Mouse (Mus musculus) gastrocnemius, postnatal 4 days (tissue): ENCODE results near the gene Slc16a7. TPM values are rescaled to one million over a fixed set of nuclear protein-coding genes. Genes with fewer than 3 reads are reported as not detected.
A peak's percentile ranks its signal among the peaks of the same experiment; 100 is the strongest.

Experiments used
- DNase-seq, 2 experiments: peaks; one replicate each; pipeline ENCODE4 v3.0.0; 2021 to 2022; ENCODE audit warnings: low spot score in 2 of 2, mixed read lengths in 2 of 2
- long read RNA-seq, 2 experiments: library from polyadenylated mRNA; stranded (forward); transcript quantifications; one replicate each; pipeline ENCODE4 v2.0.0; 2021
- total RNA-seq, 2 experiments: library from RNA; stranded (reverse); gene quantifications; 2 replicates each; pipeline ENCODE4 v1.2.3; 2021

The Slc16a7 gene
- total RNA-seq = 1 to 10 TPM; 3.1 to 4.9 TPM
- long read RNA-seq, experiment 1, full-length matches to known transcripts = 2 of 2 reads
- long read RNA-seq, experiment 1, partial matches to known transcripts = 0 of 2 reads
- long read RNA-seq, experiment 1, other reads (novel, unspliced or antisense) = 0 of 2 reads
- long read RNA-seq, experiment 2, partial matches to known transcripts = 0 of 5 reads
- long read RNA-seq, experiment 2, other reads (novel, unspliced or antisense) = 5 of 5 reads

- DNase-seq = peak; percentile 24 to 62
Measured at GRCm38 (mm10) chr10:125388876-125389786, at the start of gene Slc16a7. Gene Slc16a7 (minus strand): TSS chr10:125389465.

DNA sequence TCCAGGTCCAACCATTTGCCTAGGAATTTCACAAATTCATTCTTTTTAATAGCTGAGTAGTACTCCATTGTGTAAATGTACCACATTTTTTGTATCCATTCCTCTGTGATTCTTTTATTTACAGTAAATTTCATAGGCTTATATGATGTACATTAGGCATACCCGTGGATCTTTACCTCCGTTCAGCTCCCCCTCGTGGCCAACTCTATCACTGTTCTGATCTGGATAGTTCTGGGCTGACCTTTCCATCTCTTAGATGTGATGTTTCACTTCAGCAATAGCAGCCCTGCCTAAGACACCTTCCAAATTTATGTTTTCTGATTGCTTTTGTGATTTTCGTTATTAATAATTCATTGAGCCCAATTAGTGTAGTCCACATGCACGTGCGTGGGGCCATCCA is 29.5 kb upstream of the Slc16a7 start:
- no peak for DNase-seq

DNA sequence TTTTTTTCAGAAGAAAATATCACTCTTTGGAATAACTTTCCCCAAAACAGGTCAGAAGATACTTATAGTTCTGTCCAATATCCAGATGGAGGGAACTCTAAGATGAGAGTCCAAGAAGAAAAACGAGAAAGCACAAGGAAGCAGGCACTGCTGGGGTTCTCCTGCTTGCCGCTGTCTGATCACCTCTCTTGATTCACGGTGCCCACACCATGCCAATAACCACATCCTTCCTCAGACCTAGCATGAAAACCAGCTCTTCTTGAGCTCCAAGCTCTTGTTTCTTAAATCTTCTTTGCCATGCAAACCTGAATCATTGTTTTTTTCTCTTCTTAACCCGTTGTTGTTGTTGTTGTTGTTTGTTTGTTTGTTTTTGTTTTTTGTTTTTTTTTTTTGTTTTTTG is 10.5 kb upstream of the Slc16a7 start:
- no peak for DNase-seq

- no peak for DNase-seq
Measured at GRCm38 (mm10) chr10:125390011-125390410, 746 bp upstream of the Slc16a7 start.

DNA sequence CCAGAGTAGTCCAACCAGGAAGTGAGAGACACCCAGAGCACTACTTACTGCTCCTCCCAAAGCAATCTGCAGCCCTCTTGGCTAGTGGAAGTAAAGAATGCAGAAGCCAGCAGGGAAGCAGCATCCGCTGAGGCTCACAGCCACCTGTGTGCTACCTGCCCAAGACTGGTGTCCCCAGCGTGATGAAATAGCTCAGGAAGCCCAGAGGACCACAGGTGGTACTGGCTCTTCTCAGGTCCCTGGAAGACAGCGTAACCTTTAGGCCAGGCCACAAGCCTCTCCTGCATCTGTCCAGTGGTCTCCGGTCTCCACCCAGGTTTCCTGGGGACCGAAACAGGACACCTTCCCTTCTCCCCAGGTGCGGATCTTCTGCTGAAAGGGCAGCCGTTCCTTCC is 787 bp downstream of the Slc16a7 start:
- no peak for DNase-seq

DNA sequence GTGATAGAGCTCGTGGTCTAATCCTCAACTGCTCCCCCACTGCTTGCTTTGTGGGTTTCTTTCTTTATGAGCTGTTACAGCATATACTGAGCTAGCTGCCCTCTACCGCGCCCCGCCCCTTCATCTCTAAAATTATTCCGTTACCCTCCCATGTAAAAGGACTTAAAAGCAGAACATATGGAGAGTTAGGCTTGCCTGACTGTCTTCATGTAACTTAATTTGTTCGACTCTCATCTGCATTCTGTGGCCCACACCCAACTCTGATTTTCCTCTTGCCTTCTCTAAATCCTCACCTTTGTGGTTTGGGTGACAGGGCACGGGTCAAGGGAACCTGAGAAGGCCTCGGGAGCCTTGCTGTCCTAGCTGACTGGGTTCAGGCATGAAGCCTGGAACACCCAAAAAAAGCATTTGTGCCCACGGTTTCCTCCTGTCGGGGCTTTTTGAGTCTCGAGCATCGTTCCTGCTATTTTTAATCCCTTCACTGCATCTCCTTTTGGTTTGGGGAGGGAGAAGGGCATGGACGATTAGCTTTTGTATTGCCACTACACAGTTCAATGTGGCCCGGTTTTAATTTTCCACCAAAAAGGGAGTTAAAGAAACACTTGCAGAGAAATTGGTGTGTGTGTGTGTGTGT is 1.4 kb downstream of the Slc16a7 start:
- DNase-seq = no peak

- no peak for DNase-seq
Measured at GRCm38 (mm10) chr10:125375526-125375925, 13.7 kb downstream of the Slc16a7 start.

DNA sequence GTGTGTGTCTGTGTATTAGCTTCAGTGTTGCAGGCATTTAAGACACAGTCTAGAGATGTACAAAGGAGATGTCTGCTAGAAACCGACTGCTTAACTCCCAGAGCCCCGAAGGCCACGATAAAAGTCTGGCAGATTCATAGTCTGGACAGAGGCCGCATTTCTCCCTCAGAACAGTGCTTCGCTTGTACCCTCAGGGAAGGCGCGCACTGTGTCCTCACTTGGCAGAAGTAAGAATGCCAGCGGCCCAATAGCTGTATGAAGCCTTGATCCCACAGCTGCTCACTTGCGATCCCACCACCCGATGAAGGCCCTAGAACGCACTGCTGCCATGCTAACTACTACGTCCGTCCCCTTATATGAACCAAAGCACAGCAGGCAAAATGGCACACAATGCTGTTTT is 16.6 kb downstream of the Slc16a7 start:
- DNase-seq = no peak

DNA sequence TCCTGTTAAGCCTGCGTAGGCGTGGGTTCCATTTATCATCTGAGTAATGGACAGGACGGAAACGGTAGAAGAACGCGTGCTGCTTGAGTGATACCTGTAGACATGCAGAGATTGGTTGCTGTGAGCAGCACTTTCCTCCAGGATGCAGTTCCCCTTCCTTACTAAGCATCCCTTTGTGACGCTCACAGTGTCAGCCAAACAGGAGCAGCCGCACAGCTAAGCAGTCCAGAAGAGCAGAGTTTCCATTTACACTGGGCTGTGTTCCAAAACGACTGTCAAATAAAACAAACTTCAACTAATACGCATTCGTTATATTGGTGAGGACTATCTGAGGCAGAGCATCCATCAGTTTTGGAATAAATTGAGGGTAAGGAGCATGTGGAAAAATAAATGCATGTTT is 17.8 kb downstream of the Slc16a7 start:
- no peak for DNase-seq

- no peak for DNase-seq
Measured at GRCm38 (mm10) chr10:125370037-125370610, 19.1 kb downstream of the Slc16a7 start.

DNA sequence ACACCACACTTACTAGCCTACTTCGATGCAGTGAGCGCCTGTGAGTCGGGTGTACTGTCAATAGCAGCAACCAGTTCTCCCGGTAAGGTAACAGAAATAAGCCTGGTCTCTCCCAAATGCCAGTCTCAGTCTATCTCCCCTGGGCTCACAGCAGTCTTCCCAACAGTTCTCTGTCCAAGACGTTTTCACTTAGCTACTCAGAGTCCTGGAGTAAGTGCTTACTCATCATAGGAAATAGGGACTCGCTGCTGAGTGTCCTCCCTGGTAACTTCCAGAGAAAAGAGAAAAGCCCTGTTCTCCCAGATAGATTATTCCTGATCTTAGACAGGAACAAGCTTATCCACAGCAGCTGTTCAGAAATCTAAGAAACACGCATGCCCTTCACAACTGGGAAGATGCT is 30.8 kb downstream of the Slc16a7 start:
- DNase-seq = no peak

DNA sequence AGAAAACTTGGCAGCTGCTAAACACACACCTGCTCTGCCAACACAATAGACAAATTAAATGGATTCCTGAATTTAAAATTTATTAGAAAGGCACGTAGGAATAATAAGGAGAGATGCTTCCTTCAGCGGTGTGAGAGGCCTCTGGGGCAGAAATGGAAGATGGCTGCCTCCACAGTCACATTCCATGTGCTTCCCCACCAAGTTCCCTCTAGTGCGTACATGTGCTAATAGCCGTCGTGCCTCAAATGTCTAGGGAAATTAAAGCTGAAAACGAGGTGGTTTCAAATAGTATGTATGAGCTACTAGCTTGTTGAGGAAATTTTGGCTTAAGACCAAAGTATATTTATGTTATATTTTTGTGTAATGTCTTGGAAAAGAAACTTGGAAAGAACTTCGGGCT is 36.5 kb downstream of the Slc16a7 start:
- DNase-seq = no peak

DNA sequence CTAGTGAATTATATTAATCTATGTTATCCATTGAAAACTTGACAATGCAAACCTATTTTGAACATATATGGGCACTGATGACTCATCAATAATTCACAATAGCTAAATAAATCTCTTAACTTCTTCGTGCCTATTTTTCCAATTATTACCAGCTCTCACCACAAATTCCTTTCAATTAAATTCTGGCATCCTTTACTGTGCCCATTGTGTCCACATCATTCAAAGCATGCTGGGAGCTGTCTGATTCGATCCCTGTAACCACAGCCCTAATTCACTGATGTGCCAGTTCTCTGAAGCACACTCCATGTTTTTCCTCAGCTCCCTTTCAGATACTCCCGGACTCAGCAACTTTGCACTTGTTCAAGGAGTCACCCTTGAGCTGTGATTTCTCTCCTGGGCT is 41.1 kb downstream of the Slc16a7 start:
- DNase-seq = no peak

DNA sequence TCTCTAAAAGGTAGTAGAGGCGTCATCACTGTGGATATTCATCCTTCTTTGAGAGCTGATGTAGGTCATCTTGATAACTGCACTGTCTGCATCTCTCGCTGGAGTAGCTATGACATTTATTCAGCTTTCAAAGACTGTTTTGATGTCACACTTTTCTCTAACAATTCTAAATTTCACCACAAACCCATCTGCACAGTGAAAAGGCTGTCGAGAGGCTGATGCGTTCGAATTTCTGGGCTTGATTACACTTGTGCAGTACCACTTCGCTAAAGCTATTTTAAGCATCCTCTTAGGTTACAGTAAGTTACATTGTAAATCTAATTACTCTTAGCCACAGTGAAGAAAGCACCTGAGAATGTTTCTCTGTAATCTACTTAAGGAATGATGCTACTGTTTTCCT is 42.1 kb downstream of the Slc16a7 start:
- no peak for DNase-seq

GRCm38 (mm10) chr10:125346364-125346763 is 42.9 kb downstream of the Slc16a7 start:
- DNase-seq = no peak

DNA sequence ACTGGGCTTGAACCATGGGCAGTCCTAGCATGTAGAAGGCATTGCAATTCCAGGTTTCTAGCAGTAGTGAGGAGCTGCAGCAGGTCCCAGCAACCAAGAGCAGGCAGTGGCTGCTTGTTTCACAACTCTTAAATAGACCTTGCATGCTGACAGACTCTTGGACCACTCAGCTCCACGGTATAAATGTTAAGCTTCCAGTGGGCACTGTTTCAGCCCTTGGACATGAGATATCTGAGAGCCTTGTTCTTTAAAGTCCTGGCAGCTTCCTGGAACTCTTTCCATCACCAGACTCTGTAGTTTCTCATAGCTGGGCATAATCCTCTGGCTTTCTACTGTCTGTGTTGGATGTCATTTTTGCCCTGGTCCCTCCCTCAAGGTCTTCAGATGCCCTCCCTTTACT is 43.7 kb downstream of the Slc16a7 start:
- DNase-seq = no peak

- no peak for DNase-seq
Measured at GRCm38 (mm10) chr10:125342204-125342603, 47.1 kb downstream of the Slc16a7 start.

DNA sequence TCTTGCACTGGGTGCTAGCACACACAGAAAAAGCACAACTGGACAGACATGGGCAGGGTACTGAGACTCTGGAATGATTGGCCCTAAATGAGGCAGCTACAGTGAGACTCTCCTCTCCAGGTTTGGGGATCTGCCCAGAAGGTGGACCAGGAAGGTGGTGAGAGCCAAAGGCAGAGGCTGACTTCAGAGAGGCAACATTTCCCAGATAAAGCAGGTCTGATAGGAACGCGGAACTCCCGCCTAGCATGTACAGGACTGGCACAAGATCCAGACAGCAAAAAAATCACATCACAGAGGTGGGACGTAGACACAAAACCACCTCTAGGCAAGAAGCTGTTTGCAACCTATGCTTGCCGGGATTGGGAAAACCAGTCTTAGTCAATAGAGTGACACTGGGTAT is 55.5 kb downstream of the Slc16a7 start:
- no peak for DNase-seq

GRCm38 (mm10) chr10:125331334-125331733 is 57.9 kb downstream of the Slc16a7 start:
- DNase-seq = no peak

DNA sequence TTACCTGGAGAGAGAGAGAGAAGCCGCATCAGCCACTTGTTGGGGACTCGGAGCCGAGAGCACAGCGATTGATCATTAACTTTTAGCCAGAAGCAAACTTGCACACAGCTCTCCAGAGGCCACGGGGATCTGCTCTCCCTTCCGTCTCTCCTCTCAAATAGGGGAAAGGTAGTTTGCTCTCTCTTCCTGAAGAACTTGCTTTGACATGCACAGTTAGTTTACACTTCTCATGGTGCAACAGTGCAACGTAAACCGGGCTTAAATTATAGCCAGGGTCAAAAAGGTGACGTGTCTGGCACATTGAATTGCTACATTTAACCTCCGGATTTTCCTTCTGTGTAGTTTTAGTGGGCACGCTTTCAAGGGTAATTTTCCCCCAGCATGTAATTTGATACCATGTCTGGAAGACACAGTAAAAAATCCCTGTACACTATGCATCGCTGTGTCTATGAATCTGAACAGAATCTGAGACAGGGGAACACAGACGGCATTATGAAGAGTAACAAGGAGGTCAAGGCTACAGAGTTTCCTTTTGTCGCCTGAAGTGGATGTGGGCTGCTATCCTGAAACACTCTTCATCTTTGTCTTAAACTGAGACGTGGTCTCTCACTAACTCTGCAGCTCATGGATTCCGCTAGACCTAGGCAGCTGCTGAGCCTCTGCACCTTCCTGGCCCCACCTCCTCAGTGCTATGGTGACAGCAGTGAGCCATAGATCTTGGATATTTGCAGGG is 60.8 kb downstream of the Slc16a7 start:
- no peak for DNase-seq
